Mouse (Mus musculus) hindbrain, embryonic 10.5 days (tissue): Measurements from ENCODE around the gene Sez6l2. TPM values are rescaled to one million over a fixed set of nuclear protein-coding genes. Genes with fewer than 3 reads are reported as not detected.

ENCODE experiments used
- polyA plus RNA-seq: library from polyadenylated mRNA; unstranded; fragments of >200 nt; fragmentation: Nextera tagmentation; extraction: Ambion mirVana; gene quantifications from 2 replicates; pipeline ENCODE4 v1.2.1, GENCODE M21; 2016

Sez6l2 gene
- polyA plus RNA-seq, 1 experiment from 2014 or later, result 7.6 TPM

Other genes starting within 250 kb of the Sez6l2 start
- gene Coro1a, start 242.8 kb upstream of the Sez6l2 start, polyA plus RNA-seq, result 49.2 and 59.5 TPM in 2 replicates
- 62.5 and 63.8 TPM in 2 replicates for gene Mapk3, start 191.0 kb upstream of the Sez6l2 start, polyA plus RNA-seq
- 0.55 and 1.3 TPM in 2 replicates for gene Gdpd3, start 184.2 kb upstream of the Sez6l2 start, polyA plus RNA-seq
- 51.3 and 89.7 TPM in 2 replicates for gene Ypel3, start 173.6 kb upstream of the Sez6l2 start, polyA plus RNA-seq
- gene Tbx6, start 169.1 kb upstream of the Sez6l2 start, polyA plus RNA-seq, result 0.22 and 0.47 TPM in 2 replicates
- 391 and 411 TPM in 2 replicates for gene Ppp4c, start 158.1 kb upstream of the Sez6l2 start, polyA plus RNA-seq
- gene Fam57b, start 152.9 kb upstream of the Sez6l2 start, polyA plus RNA-seq, result 4.7 and 12.7 TPM in 2 replicates
- gene 4930451I11Rik, start 118.9 kb upstream of the Sez6l2 start, polyA plus RNA-seq, result not detected in 2 replicates
- gene Doc2a, start 103.1 kb upstream of the Sez6l2 start, polyA plus RNA-seq, result 4.9 and 5.5 TPM in 2 replicates
- 38.7 and 48.1 TPM in 2 replicates for gene Hirip3, start 88.6 kb upstream of the Sez6l2 start, polyA plus RNA-seq
- 102 and 105 TPM in 2 replicates for gene Ino80e, start 88.2 kb upstream of the Sez6l2 start, polyA plus RNA-seq
- 56.2 and 56.4 TPM in 2 replicates for gene Taok2, start 65.9 kb upstream of the Sez6l2 start, polyA plus RNA-seq
- 31.6 and 37.9 TPM in 2 replicates for gene Tmem219, start 27.6 kb upstream of the Sez6l2 start, polyA plus RNA-seq
- 23.9 and 35.5 TPM in 2 replicates for gene Kctd13, start 21.7 kb upstream of the Sez6l2 start, polyA plus RNA-seq
- 0.41 and 1.2 TPM in 2 replicates for gene Asphd1, start 981 bp upstream of the Sez6l2 start, polyA plus RNA-seq
- gene Cdipt, start 25.4 kb downstream of the Sez6l2 start, polyA plus RNA-seq, result 92.5 and 103 TPM in 2 replicates
- gene Cdiptos, start 25.5 kb downstream of the Sez6l2 start, polyA plus RNA-seq, result 0.63 and 1.0 TPM in 2 replicates
- 5.0 and 6.1 TPM in 2 replicates for gene Mvp, start 64.1 kb downstream of the Sez6l2 start, polyA plus RNA-seq
- gene Pagr1b, start 65.9 kb downstream of the Sez6l2 start, polyA plus RNA-seq, result 0.25 and 0.55 TPM in 2 replicates
- 84.3 and 130 TPM in 2 replicates for gene Pagr1a, start 66.8 kb downstream of the Sez6l2 start, polyA plus RNA-seq
- gene Gm42742, start 70.5 kb downstream of the Sez6l2 start, polyA plus RNA-seq, result 17.6 and 75.1 TPM in 2 replicates
- 3.3 and 4.4 TPM in 2 replicates for gene Prrt2, start 70.6 kb downstream of the Sez6l2 start, polyA plus RNA-seq
- gene Maz, start 76.5 kb downstream of the Sez6l2 start, polyA plus RNA-seq, result 66.7 and 83.1 TPM in 2 replicates
- gene Kif22, start 91.9 kb downstream of the Sez6l2 start, polyA plus RNA-seq, result 161 and 193 TPM in 2 replicates
- gene Zg16, start 136.8 kb downstream of the Sez6l2 start, polyA plus RNA-seq, result not detected in 2 replicates
- gene AI467606, start 140.8 kb downstream of the Sez6l2 start, polyA plus RNA-seq, result 0.80 and 0.81 TPM in 2 replicates
- 2.6 and 4.9 TPM in 2 replicates for gene Qprt, start 171.7 kb downstream of the Sez6l2 start, polyA plus RNA-seq
- not detected in 2 replicates for gene Spn, start 187.3 kb downstream of the Sez6l2 start, polyA plus RNA-seq
- 94.4 and 96.0 TPM in 2 replicates for gene Cd2bp2, start 245.5 kb downstream of the Sez6l2 start, polyA plus RNA-seq